Mouse (Mus musculus) midbrain, postnatal 0 days (tissue): ENCODE measurements at regions not wholly inside any gene's neighbourhood (a gene's known extent, or its start where the extent isn't known, plus 50 kb on each side); places are given as distances from the start of the nearest gene placed in this dataset.

Source experiments
- ATAC-seq: fragments of 200-750 bp; cut with Nextera tagmentation; 2 replicates; pipeline ENCODE4 v1.8.0; 2017; ENCODE audit warnings: moderate number of reproducible peaks, mild to moderate bottlenecking, moderate TSS enrichment, moderate library complexity; ENCODE audit not compliant: low FRiP score
- DNase-seq: peaks from one replicate; pipeline ENCODE4 v3.0.0-alpha.2; 2015; ENCODE audit warnings: low spot score
- H3K27ac ChIP-seq: fragments of 300-500 bp; sonication (generic); 2 replicates; pipeline ENCODE4 v1.5.1; 2014; ENCODE audit warnings: low read depth, mild to moderate bottlenecking, low read length, mixed read lengths
- H3K27me3 ChIP-seq: fragments of 300-500 bp; sonication (generic); 2 replicates; pipeline ENCODE4 v1.6.1; 2014; ENCODE audit warnings: low read length, control low read depth, mixed read lengths; ENCODE audit not compliant: insufficient read depth
- H3K36me3 ChIP-seq: fragments of 300-500 bp; sonication (generic); 2 replicates; pipeline ENCODE4 v1.6.1; 2014; ENCODE audit warnings: low read length, control low read depth, mixed read lengths; ENCODE audit not compliant: insufficient read depth
- H3K4me1 ChIP-seq: fragments of 300-500 bp; sonication (generic); 2 replicates; pipeline ENCODE4 v1.6.1; 2014; ENCODE audit warnings: mild to moderate bottlenecking, control low read depth, antibody characterized with exemption, low read length, mixed read lengths; ENCODE audit not compliant: insufficient read depth
- H3K4me2 ChIP-seq: fragments of 300-500 bp; sonication (generic); 2 replicates; pipeline ENCODE4 v1.6.1; 2014; ENCODE audit warnings: low read depth, mild to moderate bottlenecking, low read length, mixed read lengths; ENCODE audit not compliant: poor library complexity, severe bottlenecking
- H3K4me3 ChIP-seq: fragments of 300-500 bp; sonication (generic); 2 replicates; pipeline ENCODE4 v1.5.1; 2014; ENCODE audit warnings: low read depth, mild to moderate bottlenecking, low read length, moderate library complexity
- H3K9ac ChIP-seq: fragments of 300-500 bp; sonication (generic); replicated peaks from 2 replicates; pipeline ENCODE4 v1.6.1; 2014; ENCODE audit warnings: mild to moderate bottlenecking, low read length, moderate library complexity, mixed read lengths; ENCODE audit not compliant: poor library complexity, severe bottlenecking
- H3K9me3 ChIP-seq: fragments of 300-500 bp; sonication (generic); 2 replicates; pipeline ENCODE4 v1.6.1; 2016; ENCODE audit warnings: low read length, control low read depth
- CTCF ChIP-seq: IDR thresholded peaks from 2 replicates; pipeline ENCODE4 v1.5.1; 2016; ENCODE audit warnings: antibody characterized with exemption, mild to moderate bottlenecking
- WGBS: fragments of 180-500 bp; shearing (Covaris S2); extraction: QIAGEN DNeasy Blood & Tissue Kit; methylation state at CpG from one replicate; pipeline ENCODE4 v1.1.7; 2014; 5-methylcytosine and 5-hydroxymethylcytosine counted together

DNA sequence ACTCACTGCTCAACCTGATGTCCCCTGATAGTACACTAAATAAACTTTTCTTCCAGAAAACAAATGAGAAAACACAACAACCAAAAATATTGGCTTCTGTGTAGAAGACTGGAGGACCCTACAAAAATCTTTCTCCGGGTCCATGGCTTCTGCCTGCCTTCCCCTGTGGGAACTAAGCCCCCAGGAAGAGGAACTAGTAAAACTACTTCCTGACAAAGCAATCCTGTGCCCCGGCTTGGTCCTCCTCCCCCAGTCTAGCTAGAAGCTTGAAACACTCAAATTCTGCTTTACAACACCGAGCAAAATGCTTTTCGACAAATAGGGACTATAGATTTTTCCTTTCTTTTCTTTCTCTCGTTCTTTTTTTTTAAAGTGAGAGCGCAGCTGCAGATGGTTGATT, 51.3 kb upstream of the Mki67 start:
- ATAC-seq (no peak), DNase-seq (no peak)
- 76% methylated on average over 6 of the region's 6 CpGs for WGBS
- Histone ChIP-seq H3K36me3 (no peaks in the 10 kb centered on the region), H3K4me3 (no peak overlapping the region), H3K4me2 (no peak overlapping the region), H3K27me3 (no peaks in the 10 kb centered on the region), H3K9ac (no peak overlapping the region), H3K9me3 (no peaks in the 10 kb centered on the region), H3K27ac (no peak overlapping the region), H3K4me1 (no peaks in the 10 kb centered on the region)
- TF ChIP-seq CTCF, result no peak

DNA sequence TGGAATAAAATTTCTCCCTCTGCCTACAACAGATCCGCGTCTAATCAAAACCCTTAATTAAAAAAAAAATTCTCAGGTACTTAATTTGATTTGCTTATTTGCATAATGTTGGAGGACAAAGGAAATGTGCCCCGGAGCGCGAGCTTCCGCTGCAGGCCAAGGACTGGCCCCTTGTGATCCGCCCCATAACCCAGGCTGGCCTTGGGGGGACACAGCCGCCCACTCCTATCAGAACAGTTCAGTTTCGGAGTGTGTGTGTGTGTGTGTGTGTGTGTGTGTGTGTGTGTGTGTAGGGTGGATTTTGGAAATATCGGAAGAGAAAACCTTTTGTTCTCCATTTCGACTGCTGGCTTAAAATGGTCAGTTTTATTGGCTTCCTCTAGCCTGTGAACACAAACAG, 51.9 kb upstream of the Mki67 start:
- Histone ChIP-seq H3K36me3 (no peaks in the 10 kb centered on the region), H3K4me1 (no peaks in the 10 kb centered on the region), H3K9me3 (no peaks in the 10 kb centered on the region), H3K27me3 (no peaks in the 10 kb centered on the region), H3K27ac (no peak overlapping the region), H3K4me3 (no peak overlapping the region), H3K9ac (no peak overlapping the region), H3K4me2 (no peak overlapping the region)
- no peak for ATAC-seq
- no peak for DNase-seq
- TF ChIP-seq CTCF, result no peak
- WGBS, result 63% methylated on average over 11 of the region's 11 CpGs

DNA sequence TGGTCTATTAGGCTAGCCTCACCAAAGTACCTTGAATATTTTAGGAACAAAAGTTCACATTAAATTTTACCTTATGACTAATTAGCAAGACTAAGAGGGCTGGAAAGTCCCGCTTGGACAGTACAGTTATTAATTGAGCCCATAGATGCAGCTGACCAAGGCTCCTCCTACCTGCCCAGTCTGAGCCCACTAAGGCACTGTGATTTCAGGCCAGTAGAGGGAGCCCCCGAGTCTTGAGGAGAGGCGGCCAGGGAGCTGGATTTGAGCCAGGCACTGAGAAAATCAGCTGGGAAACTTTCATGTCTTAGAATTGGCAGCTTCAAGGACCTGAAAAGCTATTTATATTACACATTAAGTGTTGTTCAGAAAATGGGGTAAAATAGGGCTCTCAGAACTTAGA, 52.4 kb upstream of the Mki67 start:
- ATAC-seq, result no peak

DNA sequence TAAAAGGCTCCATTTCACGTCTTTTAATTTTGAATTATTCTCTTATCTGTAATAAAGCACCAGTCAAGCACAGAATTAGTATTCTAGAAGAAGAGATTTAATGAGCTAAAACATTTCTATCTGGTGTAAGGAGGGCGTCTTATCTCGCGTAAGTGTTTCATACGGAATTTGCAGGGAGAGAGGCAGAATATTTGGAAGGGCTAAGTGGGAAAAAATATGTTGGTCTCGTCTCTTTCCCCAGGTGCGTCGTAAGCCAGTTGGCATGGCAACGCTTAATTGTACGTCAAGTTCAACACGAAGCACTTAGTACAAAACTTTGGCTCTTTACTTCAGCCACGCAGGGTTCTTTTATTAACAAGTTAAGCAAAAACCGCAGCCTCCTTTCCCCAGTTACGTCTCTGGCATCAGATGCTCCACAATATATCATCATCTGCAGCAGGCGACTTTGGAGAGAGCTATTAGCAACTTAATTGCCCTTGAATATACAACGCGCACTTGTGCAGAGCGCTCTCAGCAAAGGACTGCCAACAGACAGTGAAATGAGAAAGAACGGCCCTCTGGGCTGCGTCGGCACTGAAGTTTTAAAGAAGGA, 53.0 kb upstream of the Mki67 start:
- H3K4me2 ChIP-seq, result no peak overlapping the region
- H3K27ac ChIP-seq, result no peak overlapping the region
- no peaks in the 10 kb centered on the region for H3K27me3 ChIP-seq
- DNase-seq (peak; percentile 44), ATAC-seq (no peak)
- no peaks in the 10 kb centered on the region for H3K4me1 ChIP-seq
- no peaks in the 10 kb centered on the region for H3K9me3 ChIP-seq
- 51% methylated on average over 21 of the region's 21 CpGs for WGBS
- no peak overlapping the region for H3K4me3 ChIP-seq
- no peak for TF ChIP-seq CTCF
- H3K36me3 ChIP-seq, result no peaks in the 10 kb centered on the region
- H3K9ac ChIP-seq, result no peak overlapping the region

More for the DNA sequence above, 52.4 kb upstream of the Mki67 start:
- WGBS, result 6% methylated on average over 3 of the region's 3 CpGs
- H3K4me1 ChIP-seq, result no peaks in the 10 kb centered on the region
- no peaks in the 10 kb centered on the region for H3K9me3 ChIP-seq
- H3K4me2 ChIP-seq, result no peak overlapping the region
- no peaks in the 10 kb centered on the region for H3K36me3 ChIP-seq
- no peak overlapping the region for H3K4me3 ChIP-seq
- H3K27me3 ChIP-seq, result no peaks in the 10 kb centered on the region
- peak; percentile 91 for DNase-seq
- H3K9ac ChIP-seq, result no peak overlapping the region
- H3K27ac ChIP-seq, result no peak overlapping the region
- peak; percentile 84 for TF ChIP-seq CTCF

DNA sequence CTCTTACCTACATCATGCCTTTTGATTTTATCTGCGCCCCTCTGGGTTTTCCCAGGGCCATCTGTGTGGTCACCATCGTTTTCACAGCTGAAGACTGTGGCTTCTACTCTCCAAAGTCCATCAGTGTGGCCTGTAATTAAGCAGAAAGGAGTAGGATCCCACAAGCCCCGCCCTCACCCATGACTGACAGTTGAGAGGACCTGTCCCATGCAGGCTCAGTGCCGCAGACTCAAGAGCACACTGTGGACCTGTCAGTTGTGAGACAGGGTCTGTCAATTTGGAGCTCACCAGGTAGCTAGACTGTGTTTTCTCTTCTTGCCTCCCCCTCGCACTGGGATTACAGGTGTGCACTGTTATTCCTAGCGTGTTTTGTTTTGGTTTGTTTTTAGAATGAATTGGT, 53.9 kb upstream of the Mki67 start:
- H3K9me3 ChIP-seq, result no peaks in the 10 kb centered on the region
- H3K4me2 ChIP-seq, result no peak overlapping the region
- H3K4me3 ChIP-seq, result no peak overlapping the region
- no peak overlapping the region for H3K27ac ChIP-seq
- ATAC-seq (no peak), DNase-seq (no peak)
- no peaks in the 10 kb centered on the region for H3K36me3 ChIP-seq
- no peak overlapping the region for H3K9ac ChIP-seq
- no peak for TF ChIP-seq CTCF
- no peaks in the 10 kb centered on the region for H3K4me1 ChIP-seq
- H3K27me3 ChIP-seq, result no peaks in the 10 kb centered on the region
- WGBS, result 72% methylated on average over 6 of the region's 6 CpGs

DNA sequence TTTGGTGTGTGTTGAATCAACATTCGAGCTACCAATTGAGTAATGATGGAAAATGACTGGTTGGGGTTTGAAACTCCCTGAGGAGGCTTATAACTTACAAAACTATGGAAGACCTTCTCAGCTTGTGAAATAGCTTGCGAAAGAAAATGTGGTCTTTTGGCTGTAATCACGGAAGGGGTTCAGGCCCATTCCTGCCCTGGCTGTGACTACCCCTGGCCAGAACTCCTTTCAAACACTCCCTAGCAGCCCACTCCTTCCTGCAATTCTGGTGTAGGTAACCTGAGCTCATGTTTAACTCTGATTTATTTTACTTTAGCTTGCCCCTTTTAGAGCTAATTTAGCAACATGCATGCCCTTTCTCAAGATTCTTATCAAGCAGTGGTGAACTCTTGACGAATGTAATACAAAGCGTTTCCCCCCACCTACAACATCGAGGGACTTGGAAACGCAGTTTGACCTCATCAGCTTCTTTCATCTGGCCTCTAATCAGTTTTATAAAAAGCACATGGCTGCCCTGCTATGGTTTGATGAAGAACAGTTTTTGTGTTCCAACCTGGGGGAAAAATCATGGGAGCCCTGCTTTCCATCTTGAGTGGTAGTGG, 59.8 kb upstream of the Mki67 start:
- H3K9me3 ChIP-seq, result no peaks in the 10 kb centered on the region
- no peaks in the 10 kb centered on the region for H3K27me3 ChIP-seq
- WGBS, result 91% methylated on average over 7 of the region's 7 CpGs
- no peaks in the 10 kb centered on the region for H3K36me3 ChIP-seq
- no peak for TF ChIP-seq CTCF
- H3K4me2 ChIP-seq, result no peak overlapping the region
- no peaks in the 10 kb centered on the region for H3K4me1 ChIP-seq
- ATAC-seq, result no peak
- H3K27ac ChIP-seq, result no peak overlapping the region
- H3K9ac ChIP-seq, result no peak overlapping the region
- no peak overlapping the region for H3K4me3 ChIP-seq
- DNase-seq, result no peak
